Mouse (Mus musculus): ENCODE measurements around the gene Mxi1. TPM values are rescaled to one million over a fixed set of nuclear protein-coding genes. Genes with fewer than 3 reads are reported as not detected.

The Mxi1 gene
- polyA plus RNA-seq, 1 experiment, result 10.9 TPM

DNA sequence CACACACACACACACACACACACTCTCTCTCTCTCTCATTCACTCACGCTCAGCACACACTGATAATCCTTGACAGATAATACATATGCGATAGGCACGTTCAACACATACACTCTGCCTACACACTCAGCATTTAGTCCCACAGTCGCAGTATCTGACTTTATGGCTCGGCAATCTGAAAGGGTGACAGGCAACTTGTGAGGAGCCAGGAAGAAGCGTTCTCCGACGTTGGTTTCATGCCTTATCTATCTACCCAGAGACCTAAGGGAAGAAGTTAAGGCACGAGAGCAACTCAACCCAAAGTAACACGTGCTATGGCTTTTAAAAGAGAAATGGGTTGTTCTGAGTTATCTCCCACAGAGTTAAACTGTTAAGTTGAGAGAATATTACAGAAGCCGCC lies 104.3 kb downstream of the Mxi1 start:
- H3K36me3 ChIP-seq (ENCODE audit: control insufficient read depth, insufficient read depth, low read length), result no peaks in the 10 kb centered on the region
- H3K27ac ChIP-seq (ENCODE audit: insufficient read depth, low read length), result no peak overlapping the region
- WGBS, result 81% methylated on average over 11 of the region's 11 CpGs
- no peak overlapping the region for H3K4me3 ChIP-seq (ENCODE audit: extremely low read depth, insufficient read depth, insufficient read length)
- no peaks in the 10 kb centered on the region for H3K27me3 ChIP-seq (ENCODE audit: control insufficient read depth, insufficient read depth, low read length)
- no peak for DNase-seq (ENCODE audit: low read depth in 1 of 2, low spot score in 2 of 2)
- no peaks in the 10 kb centered on the region for H3K4me1 ChIP-seq (ENCODE audit: control insufficient read depth, insufficient read depth, insufficient read length)
- no peak for TF ChIP-seq POLR2A (IDR thresholded peaks at IDR 0.05; ENCODE audit: low read depth, low read length)
- TF ChIP-seq CTCF (IDR thresholded peaks at IDR 0.05; ENCODE audit: extremely low read depth, insufficient read depth, insufficient read length, insufficient replicate concordance), result no peak

- H3K27ac ChIP-seq (ENCODE audit: insufficient read depth, low read length), result no peak overlapping the region
- TF ChIP-seq POLR2A (IDR thresholded peaks at IDR 0.05; ENCODE audit: low read depth, low read length) (no peak), CTCF (IDR thresholded peaks at IDR 0.05; ENCODE audit: extremely low read depth, insufficient read depth, insufficient read length, insufficient replicate concordance) (no peak)
- H3K27me3 ChIP-seq (ENCODE audit: control insufficient read depth, insufficient read depth, low read length), result no peaks in the 10 kb centered on the region
- H3K36me3 ChIP-seq (ENCODE audit: control insufficient read depth, insufficient read depth, low read length), result no peaks in the 10 kb centered on the region
- no peaks in the 10 kb centered on the region for H3K4me1 ChIP-seq (ENCODE audit: control insufficient read depth, insufficient read depth, insufficient read length)
- DNase-seq (ENCODE audit: low read depth in 1 of 2, low spot score in 2 of 2), result no peak
- 88% methylated on average over 17 of the region's 17 CpGs for WGBS
- H3K4me3 ChIP-seq (ENCODE audit: extremely low read depth, insufficient read depth, insufficient read length), result no peak overlapping the region
Measured at GRCm38 (mm10) chr19:53415198-53415597, 104.9 kb downstream of the Mxi1 start.

DNA sequence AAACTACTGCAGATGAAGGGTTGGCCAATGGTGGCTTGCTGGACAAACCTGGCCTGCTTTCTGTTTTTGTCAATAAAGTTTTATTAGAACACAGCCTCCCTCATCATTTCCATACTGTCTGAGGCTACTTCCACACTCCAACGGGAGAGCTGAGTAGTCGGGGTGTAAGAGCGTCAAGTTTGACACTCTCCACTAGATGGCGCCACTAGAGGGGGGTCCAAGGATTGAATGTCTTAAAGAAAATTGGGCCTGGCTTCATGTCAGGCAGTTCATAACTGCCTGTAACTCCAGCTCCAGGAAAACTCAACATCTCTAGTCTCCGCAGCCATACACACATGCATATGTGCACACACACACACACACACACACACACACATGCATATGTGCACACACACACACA lies 109.5 kb downstream of the Mxi1 start:
- no peak overlapping the region for H3K27ac ChIP-seq (ENCODE audit: insufficient read depth, low read length)
- no peaks in the 10 kb centered on the region for H3K27me3 ChIP-seq (ENCODE audit: control insufficient read depth, insufficient read depth, low read length)
- TF ChIP-seq POLR2A (IDR thresholded peaks at IDR 0.05; ENCODE audit: low read depth, low read length) (no peak), CTCF (IDR thresholded peaks at IDR 0.05; ENCODE audit: extremely low read depth, insufficient read depth, insufficient read length, insufficient replicate concordance) (peak; percentile 66; the same call in 1 of the 2 replicates)
- DNase-seq (ENCODE audit: low read depth in 1 of 2, low spot score in 2 of 2), result peak; percentile 74 to 77
- no peak overlapping the region for H3K4me3 ChIP-seq (ENCODE audit: extremely low read depth, insufficient read depth, insufficient read length)
- peaks cover 20% of the 10 kb centered on the region for H3K4me1 ChIP-seq (ENCODE audit: control insufficient read depth, insufficient read depth, insufficient read length)
- no peaks in the 10 kb centered on the region for H3K36me3 ChIP-seq (ENCODE audit: control insufficient read depth, insufficient read depth, low read length)
- 16% methylated on average over 5 of the region's 5 CpGs for WGBS

GRCm38 (mm10) chr19:53420924-53421582 lies 110.7 kb downstream of the Mxi1 start:
- Histone ChIP-seq H3K27me3 (ENCODE audit: control insufficient read depth, insufficient read depth, low read length) (no peaks in the 10 kb centered on the region), H3K27ac (ENCODE audit: insufficient read depth, low read length) (peak overlapping the region; percentile 79), H3K4me3 (ENCODE audit: extremely low read depth, insufficient read depth, insufficient read length) (peak overlapping the region; percentile 51), H3K4me1 (ENCODE audit: control insufficient read depth, insufficient read depth, insufficient read length) (peaks cover 32% of the 10 kb centered on the region), H3K36me3 (ENCODE audit: control insufficient read depth, insufficient read depth, low read length) (no peaks in the 10 kb centered on the region)
- TF ChIP-seq POLR2A (IDR thresholded peaks at IDR 0.05; ENCODE audit: low read depth, low read length) (no peak; the same call in 1 of the 2 replicates), CTCF (IDR thresholded peaks at IDR 0.05; ENCODE audit: extremely low read depth, insufficient read depth, insufficient read length, insufficient replicate concordance) (no peak)
- DNase-seq (ENCODE audit: low read depth in 1 of 2, low spot score in 2 of 2), result peak; percentile 65 to 79
- 12% methylated on average over 19 of the region's 19 CpGs for WGBS

- Histone ChIP-seq H3K4me3 (ENCODE audit: extremely low read depth, insufficient read depth, insufficient read length) (peak overlapping the region; percentile 37), H3K27me3 (ENCODE audit: control insufficient read depth, insufficient read depth, low read length) (no peaks in the 10 kb centered on the region), H3K27ac (ENCODE audit: insufficient read depth, low read length) (peak overlapping the region; percentile 79), H3K36me3 (ENCODE audit: control insufficient read depth, insufficient read depth, low read length) (no peaks in the 10 kb centered on the region), H3K4me1 (ENCODE audit: control insufficient read depth, insufficient read depth, insufficient read length) (peaks cover 34% of the 10 kb centered on the region)
- TF ChIP-seq POLR2A (IDR thresholded peaks at IDR 0.05; ENCODE audit: low read depth, low read length) (no peak), CTCF (IDR thresholded peaks at IDR 0.05; ENCODE audit: extremely low read depth, insufficient read depth, insufficient read length, insufficient replicate concordance) (no peak)
- WGBS, result 1% methylated on average over 6 of the region's 6 CpGs
- no peak for DNase-seq (ENCODE audit: low read depth in 1 of 2, low spot score in 2 of 2)
Measured at GRCm38 (mm10) chr19:53421583-53422188, 111.4 kb downstream of the Mxi1 start.

DNA sequence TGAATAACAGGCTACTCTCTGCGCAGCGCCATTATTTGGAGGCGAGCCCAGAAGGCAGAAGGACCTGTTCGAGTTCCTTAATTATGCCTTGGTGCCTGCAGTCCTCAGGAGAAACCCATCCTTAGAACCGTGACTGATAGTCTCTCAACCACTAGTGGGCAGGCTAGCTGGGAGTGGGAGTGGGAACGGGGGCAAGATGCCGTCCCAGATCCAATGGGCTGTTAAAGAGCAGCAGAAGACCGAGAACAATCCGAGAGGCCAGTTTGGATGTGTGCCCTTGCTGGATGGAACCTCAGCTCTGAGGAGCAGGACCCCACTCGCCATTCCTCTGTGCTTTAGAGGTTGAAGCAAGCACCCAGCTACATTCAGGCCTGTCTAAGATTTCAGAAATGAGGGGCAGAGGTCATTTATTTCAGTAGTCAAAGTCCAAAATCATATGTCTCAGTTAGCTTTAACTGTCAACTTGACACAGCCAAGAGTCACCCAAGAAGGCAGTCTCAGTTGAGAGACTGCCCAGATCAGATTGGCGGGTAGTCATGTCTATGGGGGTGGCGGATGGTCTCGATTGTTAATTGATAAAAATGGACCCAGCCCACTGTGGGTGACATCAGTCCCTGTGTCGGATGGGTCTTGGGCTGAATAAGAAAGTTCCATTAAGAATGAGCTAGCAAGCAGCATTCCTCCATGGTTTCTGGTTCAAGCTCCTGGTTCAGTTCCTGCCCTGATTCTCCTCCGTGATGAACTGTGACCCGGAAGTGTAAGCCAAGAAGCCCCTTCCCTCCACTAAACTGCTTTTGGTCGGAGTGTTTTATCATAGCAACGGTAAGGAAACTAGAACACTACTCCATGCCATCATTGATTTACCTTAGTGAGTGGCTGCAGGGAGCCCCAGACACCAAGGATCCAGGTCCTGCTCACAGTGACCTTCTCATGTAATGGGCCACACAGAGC lies 112.3 kb downstream of the Mxi1 start:
- Histone ChIP-seq H3K4me1 (ENCODE audit: control insufficient read depth, insufficient read depth, insufficient read length) (peaks cover 34% of the 10 kb centered on the region), H3K36me3 (ENCODE audit: control insufficient read depth, insufficient read depth, low read length) (no peaks in the 10 kb centered on the region), H3K4me3 (ENCODE audit: extremely low read depth, insufficient read depth, insufficient read length) (no peak overlapping the region), H3K27ac (ENCODE audit: insufficient read depth, low read length) (peak overlapping the region; percentile 97), H3K27me3 (ENCODE audit: control insufficient read depth, insufficient read depth, low read length) (no peaks in the 10 kb centered on the region)
- WGBS, result 43% methylated on average over 18 of the region's 18 CpGs
- DNase-seq (ENCODE audit: low read depth in 1 of 2, low spot score in 2 of 2), result no peak
- TF ChIP-seq CTCF (IDR thresholded peaks at IDR 0.05; ENCODE audit: extremely low read depth, insufficient read depth, insufficient read length, insufficient replicate concordance) (peak; percentile 25; the same call in 1 of the 2 replicates), POLR2A (IDR thresholded peaks at IDR 0.05; ENCODE audit: low read depth, low read length) (no peak)

Data from spleen, adult 2 months (tissue).